Mouse (Mus musculus) thymus, postnatal 10 days (tissue): ENCODE data around the gene Zdhhc19.
A peak's percentile ranks its signal among the peaks of the same experiment; 100 is the strongest.

Source experiments
- DNase-seq, 2 experiments: peaks; one replicate each; pipeline ENCODE4 v3.0.0; 2021; ENCODE audit warnings: low spot score in 2 of 2

Zdhhc19 gene

GRCm38 (mm10) chr16:32513948-32514347 is 17.9 kb downstream of the Zdhhc19 start:
- no peak for DNase-seq

GRCm38 (mm10) chr16:32516006-32516962 is 20.2 kb downstream of the Zdhhc19 start:
- DNase-seq = peak; percentile 65 to 75

- DNase-seq = no peak
Measured at GRCm38 (mm10) chr16:32517785-32518481, 21.9 kb downstream of the Zdhhc19 start.

- DNase-seq = no peak
Measured at GRCm38 (mm10) chr16:32519656-32520371, 23.7 kb downstream of the Zdhhc19 start.

GRCm38 (mm10) chr16:32520372-32520748 is 24.3 kb downstream of the Zdhhc19 start:
- peak; percentile 57 to 60 for DNase-seq

- no peak for DNase-seq
Measured at GRCm38 (mm10) chr16:32522578-32523194, 26.6 kb downstream of the Zdhhc19 start.

GRCm38 (mm10) chr16:32523462-32524243 is 27.6 kb downstream of the Zdhhc19 start:
- no peak for DNase-seq

- no peak for DNase-seq
Measured at GRCm38 (mm10) chr16:32524244-32524615, 28.2 kb downstream of the Zdhhc19 start.

GRCm38 (mm10) chr16:32526906-32527305 is 30.8 kb downstream of the Zdhhc19 start:
- no peak for DNase-seq

GRCm38 (mm10) chr16:32532878-32533826 is 37.1 kb downstream of the Zdhhc19 start:
- no peak for DNase-seq

- DNase-seq = no peak
Measured at GRCm38 (mm10) chr16:32535157-32535751, 39.2 kb downstream of the Zdhhc19 start.

GRCm38 (mm10) chr16:32537867-32538660 is 42.0 kb downstream of the Zdhhc19 start:
- DNase-seq = no peak

- DNase-seq = no peak
Measured at GRCm38 (mm10) chr16:32538761-32539255, 42.7 kb downstream of the Zdhhc19 start.

- DNase-seq = no peak
Measured at GRCm38 (mm10) chr16:32541338-32542179, 45.5 kb downstream of the Zdhhc19 start.

- no peak for DNase-seq
Measured at GRCm38 (mm10) chr16:32543422-32543821, 47.4 kb downstream of the Zdhhc19 start.

- DNase-seq = no peak
Measured at GRCm38 (mm10) chr16:32547156-32548068, 51.3 kb downstream of the Zdhhc19 start.
